Mouse (Mus musculus): ENCODE measurements at regions not wholly inside any gene's neighbourhood (a gene's known extent, or its start where the extent isn't known, plus 50 kb on each side); places are given as distances from the start of the nearest gene placed in this dataset.
A peak's percentile ranks its signal among the peaks of the same experiment; 100 is the strongest.

DNA sequence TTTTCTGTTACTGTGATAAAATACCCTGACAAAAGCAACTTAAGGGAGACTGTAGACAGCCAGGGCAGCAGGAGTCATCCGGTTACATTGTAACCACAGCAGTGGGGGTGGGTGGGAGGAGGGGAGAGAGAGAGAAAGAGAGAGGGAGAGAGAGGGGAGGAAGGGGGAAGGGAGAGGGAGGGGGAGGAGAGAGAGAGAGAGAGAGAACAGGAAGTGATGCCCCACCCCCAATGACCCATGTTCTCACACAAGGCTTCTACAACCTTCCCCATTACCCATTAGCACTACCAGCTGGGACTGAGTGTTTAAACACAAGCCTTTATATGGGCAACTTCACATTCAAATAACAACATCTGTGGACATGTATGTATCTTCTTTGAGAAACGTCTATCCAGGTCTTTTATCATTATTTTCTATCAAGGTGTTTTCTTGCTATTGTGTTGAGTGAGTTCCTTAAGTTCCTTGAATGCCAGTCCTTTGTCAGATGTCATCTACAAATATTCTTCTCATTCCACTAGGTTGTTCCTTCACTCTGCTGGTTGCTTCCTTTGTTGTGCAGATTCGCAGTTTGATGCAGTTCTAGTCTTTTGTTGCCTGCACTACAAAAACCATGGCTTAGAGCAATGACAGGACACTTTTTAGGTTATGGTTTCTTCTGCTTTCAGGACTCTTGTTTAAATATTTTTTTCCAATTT, 274.7 kb upstream of the Ddx18 start:
- Histone ChIP-seq H3K9ac (no peak overlapping the region), H3K4me3 (replicated peaks) (no peak overlapping the region), H3K36me3 (no peaks in the 10 kb centered on the region), H3K4me2 (no peak overlapping the region), H3K27ac (no peak overlapping the region), H3K27me3 (no peaks in the 10 kb centered on the region), H3K9me3 (replicated peaks) (no peaks in the 10 kb centered on the region), H3K4me1 (no peaks in the 10 kb centered on the region)
- ATAC-seq (replicated peaks; ENCODE audit: low FRiP score): no peak
- 72% methylated on average over 3 of the region's 3 CpGs for WGBS

DNA sequence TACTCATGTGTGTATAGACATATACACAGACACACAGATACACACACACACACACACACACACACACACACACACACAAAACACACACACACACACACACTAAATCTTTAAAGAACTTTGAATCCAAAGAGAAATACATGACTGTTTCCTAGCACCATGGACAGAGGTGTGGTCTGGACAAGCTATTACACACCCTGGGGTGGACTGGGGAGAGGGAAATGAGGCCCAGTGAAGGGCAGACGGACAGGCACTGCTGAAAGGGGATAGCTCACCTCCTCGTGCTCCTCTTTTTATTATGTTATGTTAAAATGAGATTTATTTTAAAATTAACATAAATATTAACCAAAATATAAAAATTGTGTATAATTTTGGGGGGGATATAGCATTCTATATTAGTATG, 265.8 kb upstream of the Ddx18 start:
- no peaks in the 10 kb centered on the region for H3K4me1 ChIP-seq
- ATAC-seq (replicated peaks; ENCODE audit: low FRiP score): no peak
- no peak overlapping the region for H3K27ac ChIP-seq
- WGBS: 11% methylated on average over 2 of the region's 2 CpGs
- H3K36me3 ChIP-seq: no peaks in the 10 kb centered on the region
- H3K9ac ChIP-seq: no peak overlapping the region
- no peaks in the 10 kb centered on the region for H3K27me3 ChIP-seq
- no peak overlapping the region for H3K4me2 ChIP-seq
- H3K4me3 ChIP-seq (replicated peaks): no peak overlapping the region
- no peaks in the 10 kb centered on the region for H3K9me3 ChIP-seq (replicated peaks)

DNA sequence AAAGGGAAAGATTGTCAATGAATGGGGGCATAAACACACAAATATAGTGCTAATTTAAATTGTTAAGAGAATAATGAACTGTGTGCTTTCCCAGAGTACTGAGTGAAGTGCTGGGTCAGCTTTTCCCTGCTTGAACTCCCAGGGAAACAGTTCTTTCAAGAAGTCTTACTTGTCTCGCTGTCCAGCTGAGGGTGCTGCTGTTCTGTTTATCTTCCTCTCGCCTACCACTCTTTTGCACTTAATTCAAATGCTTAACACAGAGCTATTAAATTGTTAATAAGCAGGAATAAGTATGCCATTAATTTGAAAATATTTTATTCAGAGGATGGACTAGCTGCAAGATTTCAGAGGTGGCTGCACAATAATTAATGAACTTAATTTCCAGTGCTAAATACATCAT, 262.5 kb upstream of the Ddx18 start:
- H3K27ac ChIP-seq: no peak overlapping the region
- H3K9ac ChIP-seq: no peak overlapping the region
- ATAC-seq (replicated peaks; ENCODE audit: low FRiP score): no peak
- H3K36me3 ChIP-seq: no peaks in the 10 kb centered on the region
- no peaks in the 10 kb centered on the region for H3K9me3 ChIP-seq (replicated peaks)
- WGBS: 56% methylated on average over 2 of the region's 2 CpGs
- no peaks in the 10 kb centered on the region for H3K27me3 ChIP-seq
- no peaks in the 10 kb centered on the region for H3K4me1 ChIP-seq
- H3K4me2 ChIP-seq: no peak overlapping the region
- H3K4me3 ChIP-seq (replicated peaks): no peak overlapping the region

DNA sequence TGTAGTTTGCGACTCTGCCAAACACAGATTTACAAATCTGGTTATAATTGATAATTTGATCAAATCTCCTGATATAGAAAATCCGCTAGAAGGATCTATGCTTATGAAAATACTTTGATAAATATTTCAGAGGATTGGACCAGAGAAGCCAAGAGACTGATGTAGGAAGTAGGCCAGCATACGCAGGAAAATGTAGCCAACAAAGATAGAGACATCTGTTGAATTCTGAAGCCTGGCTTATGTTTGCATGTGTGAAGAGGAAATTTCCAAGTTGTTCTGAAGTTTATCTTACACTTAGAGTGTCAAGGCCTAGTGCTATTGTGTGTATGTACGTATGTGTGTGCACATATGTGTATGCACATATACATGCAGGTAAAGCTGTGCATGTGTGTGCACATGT, 255.2 kb upstream of the Ddx18 start:
- no peaks in the 10 kb centered on the region for H3K9me3 ChIP-seq (replicated peaks)
- H3K9ac ChIP-seq: no peak overlapping the region
- no peaks in the 10 kb centered on the region for H3K36me3 ChIP-seq
- no peaks in the 10 kb centered on the region for H3K27me3 ChIP-seq
- H3K4me2 ChIP-seq: no peak overlapping the region
- no peaks in the 10 kb centered on the region for H3K4me1 ChIP-seq
- no peak overlapping the region for H3K27ac ChIP-seq
- H3K4me3 ChIP-seq (replicated peaks): no peak overlapping the region
- ATAC-seq (replicated peaks; ENCODE audit: low FRiP score): no peak
- 88% methylated on average over 4 of the region's 4 CpGs for WGBS

DNA sequence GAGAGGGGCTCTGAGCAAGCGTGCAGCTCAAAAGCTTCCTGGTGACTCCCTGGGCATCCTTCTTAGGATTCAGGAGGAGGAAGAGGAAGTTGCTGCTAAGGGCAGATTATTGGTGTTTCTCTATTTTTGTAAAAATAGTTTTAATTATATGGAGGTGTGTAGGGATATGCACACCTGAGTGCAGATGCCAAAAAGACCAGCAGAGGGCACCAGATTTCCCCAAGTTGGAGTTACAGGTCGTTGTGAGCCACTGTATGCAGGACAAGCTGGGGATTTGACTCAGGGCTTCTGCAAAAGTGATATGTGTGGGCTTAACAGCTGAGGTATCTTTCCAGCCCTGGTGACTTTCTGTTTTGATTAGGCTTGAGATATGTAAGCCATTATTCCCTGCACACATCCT, 235.5 kb upstream of the Ddx18 start:
- Histone ChIP-seq H3K9me3 (replicated peaks) (no peaks in the 10 kb centered on the region), H3K36me3 (no peaks in the 10 kb centered on the region), H3K4me2 (no peak overlapping the region), H3K4me1 (no peaks in the 10 kb centered on the region), H3K27ac (no peak overlapping the region), H3K9ac (no peak overlapping the region), H3K27me3 (no peaks in the 10 kb centered on the region), H3K4me3 (replicated peaks) (no peak overlapping the region)
- ATAC-seq (replicated peaks; ENCODE audit: low FRiP score): no peak
- 64% methylated on average over 2 of the region's 2 CpGs for WGBS

DNA sequence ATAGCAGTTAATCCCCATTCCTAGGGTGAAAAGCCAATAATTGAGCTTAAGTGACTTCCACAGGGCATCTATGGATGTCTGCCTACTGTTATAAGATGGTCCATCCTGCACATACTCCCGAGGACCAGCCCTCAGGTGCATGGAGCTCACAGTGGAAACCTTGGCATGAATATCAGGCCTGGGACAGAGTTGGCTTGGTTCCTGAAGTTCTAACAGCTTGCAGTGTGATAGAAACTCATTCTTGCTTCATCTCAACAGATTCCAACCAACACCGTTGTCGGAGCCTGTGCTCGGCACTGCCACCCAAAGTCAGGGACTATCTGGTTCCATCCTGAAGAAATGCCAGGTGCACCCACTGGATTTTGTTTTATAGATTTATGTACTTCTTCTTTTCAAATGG, 234.7 kb upstream of the Ddx18 start:
- no peak for ATAC-seq (replicated peaks; ENCODE audit: low FRiP score)
- 90% methylated on average over 4 of the region's 4 CpGs for WGBS
- Histone ChIP-seq H3K36me3 (no peaks in the 10 kb centered on the region), H3K9ac (no peak overlapping the region), H3K27ac (no peak overlapping the region), H3K4me1 (no peaks in the 10 kb centered on the region), H3K4me3 (replicated peaks) (no peak overlapping the region), H3K27me3 (no peaks in the 10 kb centered on the region), H3K9me3 (replicated peaks) (no peaks in the 10 kb centered on the region), H3K4me2 (no peak overlapping the region)

DNA sequence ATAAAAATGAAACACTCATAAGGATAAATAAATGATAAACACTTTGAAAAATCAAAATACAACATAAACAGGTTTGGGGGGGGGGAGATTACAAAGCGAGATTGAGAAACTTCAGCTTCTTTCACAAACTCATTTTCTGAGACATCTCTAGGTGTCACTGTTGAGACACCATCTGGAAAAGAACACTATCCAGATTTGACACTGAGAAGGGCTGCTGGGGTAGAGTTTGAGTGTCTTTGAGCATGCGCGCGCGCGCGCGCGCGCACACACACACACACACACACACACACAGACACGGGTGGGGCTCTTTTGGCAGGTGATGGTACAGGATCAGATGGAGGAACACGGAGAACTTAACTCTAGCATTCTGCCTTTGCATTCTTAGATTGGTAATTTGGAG, 230.7 kb upstream of the Ddx18 start:
- no peak overlapping the region for H3K4me2 ChIP-seq
- H3K4me3 ChIP-seq (replicated peaks): no peak overlapping the region
- H3K27ac ChIP-seq: no peak overlapping the region
- H3K4me1 ChIP-seq: no peaks in the 10 kb centered on the region
- H3K9me3 ChIP-seq (replicated peaks): no peaks in the 10 kb centered on the region
- WGBS: 82% methylated on average over 12 of the region's 12 CpGs
- H3K27me3 ChIP-seq: no peaks in the 10 kb centered on the region
- H3K36me3 ChIP-seq: no peaks in the 10 kb centered on the region
- no peak overlapping the region for H3K9ac ChIP-seq
- ATAC-seq (replicated peaks; ENCODE audit: low FRiP score): no peak

DNA sequence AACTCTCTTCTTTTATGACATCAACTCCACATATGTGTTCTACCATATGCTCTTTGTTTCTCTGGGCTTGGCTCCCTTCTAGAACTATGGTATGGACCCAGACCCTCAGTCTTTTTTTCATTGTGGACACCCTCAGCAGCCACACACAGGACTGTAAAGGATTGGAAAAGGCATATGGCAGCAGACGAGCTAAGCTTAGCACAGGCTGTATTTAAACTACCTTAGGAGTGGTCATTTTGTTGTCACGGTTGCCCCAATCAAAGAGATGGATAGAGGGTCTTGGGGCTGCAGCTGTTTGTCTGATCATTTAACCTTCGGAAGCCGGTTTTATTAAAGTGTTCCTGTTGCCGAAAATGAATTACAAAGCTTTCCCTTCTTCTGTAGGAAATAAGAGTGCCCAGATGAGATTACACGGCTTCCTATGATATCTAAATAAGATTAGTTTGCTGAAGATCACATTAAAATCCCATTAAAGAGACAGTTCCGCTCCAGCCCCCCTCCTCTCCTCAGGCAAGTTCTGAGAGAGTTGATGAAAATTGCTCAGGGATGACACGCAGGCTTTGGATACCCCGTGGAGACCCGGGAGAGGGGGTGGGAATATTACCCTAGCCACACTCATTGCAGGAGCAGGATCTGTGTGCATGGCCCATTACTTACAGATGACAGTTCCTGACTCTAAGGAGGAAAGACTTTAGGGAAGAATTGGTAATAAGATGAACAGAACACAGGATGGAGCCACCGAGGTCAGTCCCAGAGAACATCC, 227.4 kb upstream of the Ddx18 start:
- no peaks in the 10 kb centered on the region for H3K36me3 ChIP-seq
- WGBS: 50% methylated on average over 11 of the region's 11 CpGs
- no peak overlapping the region for H3K4me2 ChIP-seq
- no peaks in the 10 kb centered on the region for H3K4me1 ChIP-seq
- no peaks in the 10 kb centered on the region for H3K27me3 ChIP-seq
- H3K9ac ChIP-seq: no peak overlapping the region
- H3K27ac ChIP-seq: no peak overlapping the region
- no peaks in the 10 kb centered on the region for H3K9me3 ChIP-seq (replicated peaks)
- ATAC-seq (replicated peaks; ENCODE audit: low FRiP score): peak; percentile 40; the same call in 1 of the 2 replicates
- no peak overlapping the region for H3K4me3 ChIP-seq (replicated peaks)

DNA sequence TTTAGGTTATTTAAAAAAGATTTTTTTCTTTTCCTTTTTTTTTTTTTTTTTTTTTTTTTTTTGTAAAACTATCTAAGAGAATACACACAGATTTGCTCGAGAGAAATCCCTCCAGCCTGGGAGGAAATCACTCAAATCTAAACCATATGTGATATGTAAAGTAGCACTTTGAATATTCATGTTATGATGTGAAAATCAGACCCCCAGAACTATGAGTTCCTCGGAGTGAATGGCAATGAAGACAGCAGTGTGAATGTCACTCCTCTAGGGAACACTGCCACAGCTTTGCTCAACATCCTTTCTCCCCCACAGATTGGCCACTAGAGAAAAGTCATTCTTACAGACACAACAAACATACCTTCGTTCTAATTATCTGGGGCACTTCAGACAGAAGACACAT, 217.8 kb upstream of the Ddx18 start:
- Histone ChIP-seq H3K27ac (no peak overlapping the region), H3K4me2 (no peak overlapping the region), H3K27me3 (no peaks in the 10 kb centered on the region), H3K4me3 (replicated peaks) (no peak overlapping the region), H3K9me3 (replicated peaks) (no peaks in the 10 kb centered on the region), H3K4me1 (no peaks in the 10 kb centered on the region), H3K36me3 (no peaks in the 10 kb centered on the region), H3K9ac (no peak overlapping the region)
- 25% methylated on average over 3 of the region's 3 CpGs for WGBS
- ATAC-seq (replicated peaks; ENCODE audit: low FRiP score): no peak

DNA sequence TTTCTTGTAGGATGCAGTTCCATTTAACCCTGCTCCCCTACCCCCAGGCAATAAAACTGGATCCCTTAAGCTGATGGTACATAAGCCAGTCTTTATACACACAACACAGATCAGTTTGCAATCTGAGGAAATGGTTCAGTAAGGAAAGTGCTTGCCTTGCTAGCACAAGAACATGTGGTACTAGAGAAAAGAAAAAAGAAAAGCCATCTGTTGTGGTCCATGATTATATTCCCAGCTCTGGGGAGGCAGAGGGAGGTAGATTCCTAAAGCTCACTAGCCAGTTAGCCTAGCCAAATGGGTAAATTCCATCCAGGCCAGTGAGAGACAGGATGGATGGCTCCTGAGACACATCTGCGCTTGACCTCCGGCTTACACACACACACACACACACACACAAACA, 206.2 kb upstream of the Ddx18 start:
- Histone ChIP-seq H3K4me1 (0 out of 2 replicates have a peak, but pooled peaks cover 3% of the 10 kb centered on the region), H3K9me3 (replicated peaks) (no peaks in the 10 kb centered on the region), H3K9ac (no peak overlapping the region), H3K36me3 (no peaks in the 10 kb centered on the region), H3K27me3 (no peaks in the 10 kb centered on the region), H3K27ac (no peak overlapping the region), H3K4me2 (no peak overlapping the region), H3K4me3 (replicated peaks) (no peak overlapping the region)
- 90% methylated on average over 2 of the region's 2 CpGs for WGBS
- ATAC-seq (replicated peaks; ENCODE audit: low FRiP score): no peak

DNA sequence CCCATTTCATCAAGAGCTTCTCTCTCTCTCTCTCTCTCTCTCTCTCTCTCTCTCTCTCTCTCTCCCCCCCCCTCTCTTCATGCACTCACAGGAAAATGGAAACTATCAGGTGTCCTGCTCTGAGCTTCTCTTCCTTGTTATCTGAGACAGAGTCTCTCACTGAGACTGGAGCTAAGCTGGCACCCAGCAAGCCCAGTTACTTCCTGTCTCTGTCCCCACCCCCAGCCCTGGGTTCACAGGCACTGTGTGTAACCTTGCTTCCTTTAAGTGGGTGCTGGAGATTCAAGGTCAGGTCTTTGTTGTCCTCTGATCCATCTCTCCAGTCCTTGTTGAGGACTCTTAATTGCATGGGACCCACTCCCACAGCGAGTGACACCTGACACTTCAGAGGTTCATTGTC, 203.7 kb upstream of the Ddx18 start:
- no peak overlapping the region for H3K4me3 ChIP-seq (replicated peaks)
- H3K27me3 ChIP-seq: no peaks in the 10 kb centered on the region
- 0 out of 2 replicates have a peak, but pooled peaks cover 3% of the 10 kb centered on the region for H3K4me1 ChIP-seq
- peak; percentile 91 for ATAC-seq (replicated peaks; ENCODE audit: low FRiP score)
- no peak overlapping the region for H3K27ac ChIP-seq
- no peaks in the 10 kb centered on the region for H3K36me3 ChIP-seq
- no peak overlapping the region for H3K9ac ChIP-seq
- no peak overlapping the region for H3K4me2 ChIP-seq
- whole genome bisulfite sequencing: 26% methylated on average over 1 of the region's 1 CpGs
- no peaks in the 10 kb centered on the region for H3K9me3 ChIP-seq (replicated peaks)

DNA sequence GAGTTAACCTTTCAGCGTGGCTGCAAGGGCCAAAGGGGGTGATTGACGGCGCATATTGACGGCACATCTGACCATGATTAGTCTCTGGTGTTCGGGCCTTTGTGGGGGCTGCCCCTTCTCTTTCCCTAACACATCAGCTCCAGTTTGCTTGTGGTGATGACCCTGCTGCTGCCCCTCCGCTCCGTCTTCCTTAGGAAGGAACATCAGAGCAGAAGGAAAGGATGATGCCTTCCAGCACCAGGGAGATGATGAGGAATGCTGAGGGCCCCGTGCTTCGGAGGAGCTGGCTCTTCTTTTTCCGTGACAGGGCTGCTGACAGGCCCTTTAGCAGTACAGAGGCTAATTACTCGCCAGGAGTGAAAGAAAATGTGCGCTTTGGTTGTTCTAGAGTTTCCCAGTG, 203.1 kb upstream of the Ddx18 start:
- peak overlapping the region; percentile 16; the same call in 1 of the 2 replicates for H3K4me2 ChIP-seq
- peak; percentile 83 for ATAC-seq (replicated peaks; ENCODE audit: low FRiP score)
- no peak overlapping the region for H3K9ac ChIP-seq
- no peaks in the 10 kb centered on the region for H3K27me3 ChIP-seq
- H3K9me3 ChIP-seq (replicated peaks): no peaks in the 10 kb centered on the region
- H3K36me3 ChIP-seq: no peaks in the 10 kb centered on the region
- WGBS: 20% methylated on average over 12 of the region's 12 CpGs
- no peak overlapping the region for H3K27ac ChIP-seq
- no peak overlapping the region for H3K4me3 ChIP-seq (replicated peaks)
- H3K4me1 ChIP-seq: 0 out of 2 replicates have a peak, but pooled peaks cover 3% of the 10 kb centered on the region

All from kidney, embryonic 15.5 days (tissue).